Mouse (Mus musculus): ENCODE data around the gene Gm43302. TPM values are rescaled to one million over a fixed set of nuclear protein-coding genes. Genes with fewer than 3 reads are reported as not detected.
A peak's percentile ranks its signal among the peaks of the same experiment; 100 is the strongest.
"Not testable (repeated sequence)": the region's sequence is repeated elsewhere in the genome, so short reads cannot be mapped to it uniquely, and the experiment has no call there.

The Gm43302 gene
- polyA plus RNA-seq, 1 experiment from 2014 or later: 0.58 TPM

DNA sequence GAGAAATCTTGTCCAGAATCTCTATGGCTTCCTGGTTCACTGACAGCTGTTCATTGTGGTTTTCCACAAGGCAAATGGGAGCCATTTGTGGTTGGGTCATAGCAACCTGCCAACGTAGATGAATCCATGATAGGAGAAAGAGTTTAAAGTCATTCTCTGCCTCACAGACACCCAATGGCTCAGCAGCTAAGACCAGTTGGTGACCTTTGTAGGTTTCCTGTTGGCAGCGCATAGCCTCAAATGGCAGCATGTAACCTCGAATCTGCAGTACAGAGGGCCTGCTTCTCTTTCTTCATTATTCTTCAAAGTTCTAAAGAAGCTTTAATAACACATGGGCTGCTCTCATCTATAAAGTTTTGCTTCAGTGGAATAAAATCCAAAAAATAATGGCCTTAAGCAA is 2.6 kb downstream of the Gm43302 start:
- not testable (repeated sequence) for H3K9me3 ChIP-seq; H3K4me1 ChIP-seq (replicated peaks); H3K4me2 ChIP-seq; H3K27ac ChIP-seq (replicated peaks); H3K4me3 ChIP-seq; H3K9ac ChIP-seq; H3K36me3 ChIP-seq; H3K27me3 ChIP-seq; ATAC-seq (ENCODE audit: low FRiP score, low read depth)
- WGBS: 89% methylated on average over 3 of the region's 3 CpGs

DNA sequence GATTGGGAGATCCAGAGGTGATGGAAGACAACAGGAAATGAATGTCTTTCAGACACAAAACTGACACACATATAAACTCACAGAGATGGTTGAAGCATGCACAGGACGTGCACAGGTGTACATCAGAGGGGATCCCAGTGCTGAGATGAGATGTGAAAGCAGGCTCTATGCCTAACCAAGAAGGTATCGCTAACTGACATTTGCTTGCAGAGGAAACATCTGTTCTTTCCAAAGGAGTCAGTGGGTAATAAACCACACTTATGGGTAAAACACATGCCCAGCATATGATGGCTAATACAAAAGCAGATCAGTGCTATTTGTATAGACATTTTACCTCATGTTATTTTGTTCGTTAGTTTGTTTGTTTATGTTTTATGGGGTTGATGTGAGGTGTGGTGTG is 32.8 kb downstream of the Gm43302 start:
- H3K36me3 ChIP-seq, H3K27me3 ChIP-seq: not testable (repeated sequence)

DNA sequence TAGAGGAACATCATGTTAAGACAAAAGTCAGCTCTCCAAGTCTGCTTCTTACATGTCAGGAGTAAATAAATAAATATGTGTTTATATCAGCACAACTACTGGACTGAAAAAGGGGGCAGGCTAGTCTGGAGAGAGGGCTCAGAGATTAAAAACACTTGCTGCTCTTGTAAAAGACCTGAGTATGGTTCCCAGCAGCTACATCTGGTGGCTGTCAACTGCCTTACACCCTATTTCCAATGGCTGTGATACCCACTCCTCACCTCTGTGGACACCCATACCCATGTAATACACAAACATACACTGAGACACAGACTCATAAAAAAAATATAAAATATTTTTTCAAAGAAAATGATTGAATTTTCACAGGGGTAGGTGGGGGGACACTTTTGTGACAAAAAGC is 41.0 kb downstream of the Gm43302 start:
- ATAC-seq (ENCODE audit: low FRiP score, low read depth): no peak
- no peak overlapping the region for H3K4me2 ChIP-seq
- H3K27me3 ChIP-seq: no peaks in the 10 kb centered on the region
- no peak overlapping the region for H3K27ac ChIP-seq (replicated peaks)
- no peaks in the 10 kb centered on the region for H3K36me3 ChIP-seq
- no peak overlapping the region for H3K9ac ChIP-seq
- H3K4me3 ChIP-seq: no peak overlapping the region
- H3K9me3 ChIP-seq: no peaks in the 10 kb centered on the region
- no peaks in the 10 kb centered on the region for H3K4me1 ChIP-seq (replicated peaks)

More for the DNA sequence above, 32.8 kb downstream of the Gm43302 start:
- WGBS: 100% methylated on average over 1 of the region's 3 CpGs
- ATAC-seq (ENCODE audit: low FRiP score, low read depth); H3K4me1 ChIP-seq (replicated peaks); H3K27ac ChIP-seq (replicated peaks); H3K9ac ChIP-seq; H3K4me2 ChIP-seq; H3K4me3 ChIP-seq; H3K9me3 ChIP-seq: not testable (repeated sequence)

- not testable (repeated sequence) for H3K36me3 ChIP-seq; H3K27ac ChIP-seq (replicated peaks); H3K4me1 ChIP-seq (replicated peaks); H3K27me3 ChIP-seq; H3K4me2 ChIP-seq; H3K9ac ChIP-seq; H3K4me3 ChIP-seq; H3K9me3 ChIP-seq; ATAC-seq (ENCODE audit: low FRiP score, low read depth)
- WGBS: 84% methylated on average over 3 of the region's 3 CpGs
These were observed 48.8 kb downstream of the Gm43302 start for GRCm38 (mm10) chr5:105244741-105245140.

GRCm38 (mm10) chr5:105240982-105241381 is 52.5 kb downstream of the Gm43302 start:
- H3K9me3 ChIP-seq; H3K36me3 ChIP-seq; H3K4me1 ChIP-seq (replicated peaks); H3K27ac ChIP-seq (replicated peaks); H3K9ac ChIP-seq; H3K27me3 ChIP-seq; H3K4me3 ChIP-seq; H3K4me2 ChIP-seq: not testable (repeated sequence)
- 58% methylated on average over 5 of the region's 5 CpGs for WGBS
- ATAC-seq (ENCODE audit: low FRiP score, low read depth): peak; percentile 79

DNA sequence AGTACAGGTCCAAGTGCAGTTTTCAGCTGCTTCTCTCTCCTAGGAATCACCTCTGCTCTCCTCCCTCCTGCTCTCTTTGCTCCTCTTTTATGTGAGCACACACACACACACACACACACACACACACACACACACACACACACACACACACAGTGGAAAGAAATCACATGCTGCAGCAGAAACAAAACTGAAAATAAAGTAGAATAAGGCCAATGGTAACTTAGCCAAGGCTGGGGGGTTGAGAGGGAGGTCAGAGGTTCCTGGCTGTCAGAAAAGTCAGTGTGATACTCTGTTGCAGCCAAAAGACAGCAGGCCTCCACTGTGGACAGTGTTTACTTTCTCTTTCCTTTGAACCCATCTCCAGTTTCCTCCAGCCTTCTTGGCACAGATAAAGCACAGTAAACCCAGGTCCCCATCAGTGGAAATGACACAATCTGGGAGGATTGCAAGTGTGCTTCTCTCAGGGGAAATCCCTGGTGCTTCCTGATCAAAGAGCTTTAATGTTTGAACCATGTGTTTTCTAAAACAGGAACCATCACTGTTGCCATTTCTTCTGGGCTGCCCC is 53.9 kb downstream of the Gm43302 start, which contains the start of gene Gbp10:
Gene Gbp10 (minus strand): TSS at position 51 of the 565 bp plus-strand sequence.
- H3K9me3 ChIP-seq; H3K36me3 ChIP-seq; H3K4me3 ChIP-seq; H3K27ac ChIP-seq (replicated peaks); H3K4me1 ChIP-seq (replicated peaks); H3K4me2 ChIP-seq; ATAC-seq (ENCODE audit: low FRiP score, low read depth); H3K9ac ChIP-seq; H3K27me3 ChIP-seq: not testable (repeated sequence)

DNA sequence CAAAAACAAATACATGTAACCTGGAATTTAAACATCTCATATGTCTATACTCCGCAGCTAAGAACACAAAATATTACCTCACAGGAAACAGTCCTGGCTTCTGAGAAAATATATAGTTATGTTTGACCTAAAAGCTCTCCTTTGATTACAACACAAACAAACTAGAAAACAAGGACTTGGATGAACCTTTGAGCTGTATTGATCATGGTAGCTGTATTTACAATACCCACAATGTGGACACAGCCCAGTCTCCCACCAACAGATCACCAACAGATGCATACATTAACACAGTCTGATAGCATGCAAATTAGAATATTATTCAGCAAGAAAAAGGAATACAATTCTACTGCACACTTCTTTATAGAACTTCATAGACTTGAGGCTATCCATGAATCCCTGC is 55.1 kb downstream of the Gm43302 start:
- not testable (repeated sequence) for H3K4me1 ChIP-seq (replicated peaks); H3K27me3 ChIP-seq
- 86% methylated on average over 1 of the region's 1 CpGs for WGBS

GRCm38 (mm10) chr5:105236040-105236439 is 57.5 kb downstream of the Gm43302 start:
- H3K9me3 ChIP-seq; ATAC-seq (ENCODE audit: low FRiP score, low read depth); H3K27me3 ChIP-seq; H3K9ac ChIP-seq; H3K36me3 ChIP-seq; H3K4me3 ChIP-seq; H3K27ac ChIP-seq (replicated peaks); H3K4me1 ChIP-seq (replicated peaks); H3K4me2 ChIP-seq: not testable (repeated sequence)
- 72% methylated on average over 3 of the region's 3 CpGs for WGBS

More for the DNA sequence above, 55.1 kb downstream of the Gm43302 start:
- H3K9me3 ChIP-seq; H3K36me3 ChIP-seq; ATAC-seq (ENCODE audit: low FRiP score, low read depth); H3K9ac ChIP-seq; H3K27ac ChIP-seq (replicated peaks); H3K4me2 ChIP-seq; H3K4me3 ChIP-seq: not testable (repeated sequence)

DNA sequence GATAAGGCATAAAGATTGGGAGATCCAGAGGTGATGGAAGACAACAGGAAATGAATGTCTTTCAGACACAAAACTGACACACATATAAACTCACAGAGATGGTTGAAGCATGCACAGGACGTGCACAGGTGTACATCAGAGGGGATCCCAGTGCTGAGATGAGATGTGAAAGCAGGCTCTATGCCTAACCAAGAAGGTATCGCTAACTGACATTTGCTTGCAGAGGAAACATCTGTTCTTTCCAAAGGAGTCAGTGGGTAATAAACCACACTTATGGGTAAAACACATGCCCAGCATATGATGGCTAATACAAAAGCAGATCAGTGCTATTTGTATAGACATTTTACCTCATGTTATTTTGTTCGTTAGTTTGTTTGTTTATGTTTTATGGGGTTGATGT is 84.5 kb downstream of the Gm43302 start:
- not testable (repeated sequence) for H3K4me3 ChIP-seq; H3K9ac ChIP-seq; ATAC-seq (ENCODE audit: low FRiP score, low read depth); H3K27me3 ChIP-seq; H3K4me1 ChIP-seq (replicated peaks); H3K9me3 ChIP-seq; H3K27ac ChIP-seq (replicated peaks); H3K36me3 ChIP-seq; H3K4me2 ChIP-seq
- WGBS: 100% methylated on average over 1 of the region's 3 CpGs

DNA sequence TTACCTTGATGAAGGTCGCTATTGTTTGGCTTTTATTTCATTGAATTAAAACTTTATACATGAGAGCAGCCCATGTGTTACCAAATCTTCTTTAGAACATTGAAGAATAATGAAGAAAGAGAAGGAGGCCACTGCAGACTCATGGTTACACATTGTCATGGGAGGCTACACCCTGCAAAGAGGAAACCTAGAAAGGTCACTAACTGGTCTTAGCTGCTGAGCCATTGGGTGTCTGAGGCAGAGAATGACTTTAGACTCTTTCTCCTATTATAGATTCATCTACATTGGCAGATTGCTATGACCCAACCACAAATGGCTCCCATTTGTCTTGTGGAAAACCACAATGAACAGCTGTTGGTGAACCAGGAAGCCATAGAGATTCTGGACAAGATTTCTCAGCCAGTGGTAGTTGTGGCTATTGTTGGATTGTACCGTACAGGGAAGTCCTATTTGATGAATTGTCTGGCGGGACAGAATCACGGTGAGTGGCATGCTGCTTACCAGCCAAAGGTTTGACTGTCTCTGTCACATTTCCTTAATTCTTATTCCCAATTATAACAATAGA is 92.6 kb downstream of the Gm43302 start:
- not testable (repeated sequence) for H3K27ac ChIP-seq (replicated peaks); H3K36me3 ChIP-seq; H3K4me1 ChIP-seq (replicated peaks); H3K4me2 ChIP-seq; ATAC-seq (ENCODE audit: low FRiP score, low read depth); H3K9me3 ChIP-seq; H3K27me3 ChIP-seq; H3K9ac ChIP-seq; H3K4me3 ChIP-seq
- WGBS: 88% methylated on average over 4 of the region's 4 CpGs

DNA sequence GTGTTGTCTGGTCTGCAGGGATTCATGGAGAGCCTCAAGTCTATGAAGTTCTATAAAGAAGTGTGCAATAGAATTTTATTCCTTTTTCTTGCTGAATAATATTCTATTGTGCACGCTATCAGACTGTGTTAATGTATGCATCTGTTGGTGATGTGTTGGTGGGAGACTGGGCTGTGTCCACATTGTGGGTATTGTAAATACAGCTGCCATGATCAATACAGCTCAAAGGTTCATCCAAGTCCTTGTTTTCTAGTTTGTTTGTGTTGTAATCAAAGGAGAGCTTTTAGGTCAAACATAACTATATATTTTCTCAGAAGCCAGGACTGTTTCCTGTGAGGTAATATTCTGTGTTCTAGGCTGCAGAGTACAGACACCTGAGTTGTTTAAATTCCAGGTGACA is 94.3 kb downstream of the Gm43302 start:
- not testable (repeated sequence) for H3K4me3 ChIP-seq; H3K27ac ChIP-seq (replicated peaks); H3K27me3 ChIP-seq; H3K4me1 ChIP-seq (replicated peaks); ATAC-seq (ENCODE audit: low FRiP score, low read depth); H3K4me2 ChIP-seq; H3K9ac ChIP-seq; H3K36me3 ChIP-seq; H3K9me3 ChIP-seq
- WGBS: 94% methylated on average over 1 of the region's 1 CpGs

DNA sequence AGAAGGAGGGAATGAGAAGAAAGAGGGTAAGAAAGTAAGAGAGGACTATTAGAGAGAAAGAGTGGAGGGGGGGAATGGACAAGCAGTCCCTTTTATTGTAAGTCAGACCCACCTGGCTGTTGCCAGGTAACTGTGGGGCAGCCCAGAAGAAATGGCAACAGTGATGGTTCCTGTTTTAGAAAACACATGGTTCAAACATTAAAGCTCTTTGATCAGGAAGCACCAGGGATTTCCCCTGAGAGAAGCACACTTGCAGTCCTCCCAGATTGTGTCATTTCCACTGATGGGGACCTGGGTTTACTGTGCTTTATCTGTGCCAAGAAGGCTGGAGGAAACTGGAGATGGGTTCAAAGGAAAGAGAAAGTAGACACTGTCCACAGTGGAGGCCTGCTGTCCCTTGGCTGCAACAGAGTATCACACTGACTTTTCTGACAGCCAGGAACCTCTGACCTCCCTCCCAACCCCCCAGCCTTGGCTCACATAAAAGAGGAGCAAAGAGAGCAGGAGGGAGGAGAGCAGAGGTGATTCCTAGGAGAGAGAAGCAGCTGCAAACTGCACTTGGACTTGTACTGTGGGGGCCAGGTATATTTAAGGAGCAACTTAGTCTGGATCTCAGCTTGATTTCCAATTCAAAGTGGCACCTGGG is 95.5 kb downstream of the Gm43302 start:
- H3K9ac ChIP-seq; H3K4me3 ChIP-seq; H3K4me2 ChIP-seq; H3K27ac ChIP-seq (replicated peaks); H3K36me3 ChIP-seq; H3K9me3 ChIP-seq; H3K27me3 ChIP-seq; H3K4me1 ChIP-seq (replicated peaks); ATAC-seq (ENCODE audit: low FRiP score, low read depth): not testable (repeated sequence)

DNA sequence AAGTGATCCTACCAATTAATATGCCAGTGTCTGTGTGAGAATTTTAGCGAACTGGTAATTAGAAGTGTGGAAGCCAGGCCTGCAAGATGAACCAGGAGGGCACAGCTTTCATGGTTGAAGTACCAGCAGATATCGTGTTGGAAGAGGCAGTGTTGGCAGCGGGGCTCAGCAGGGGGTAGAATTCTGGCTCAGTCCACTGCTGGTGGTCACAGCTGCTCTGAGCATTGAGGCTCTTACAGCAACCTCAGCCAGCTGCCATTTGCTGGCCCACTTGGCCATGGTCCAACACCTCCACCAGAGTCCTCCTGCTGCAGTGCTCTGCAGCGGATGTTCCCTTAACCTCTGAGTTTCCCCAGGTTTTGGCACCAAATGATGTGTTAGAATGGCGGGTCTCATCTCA is 97.2 kb downstream of the Gm43302 start:
- not testable (repeated sequence) for H3K9ac ChIP-seq; H3K36me3 ChIP-seq; H3K9me3 ChIP-seq; H3K4me1 ChIP-seq (replicated peaks); H3K4me3 ChIP-seq; H3K27ac ChIP-seq (replicated peaks); H3K4me2 ChIP-seq; H3K27me3 ChIP-seq; ATAC-seq (ENCODE audit: low FRiP score, low read depth)
- 76% methylated on average over 5 of the region's 5 CpGs for WGBS
